Mouse (Mus musculus) heart, postnatal 0 days (tissue): ENCODE data around the gene Dyrk1b. TPM values are rescaled to one million over a fixed set of nuclear protein-coding genes. Genes with fewer than 3 reads are reported as not detected.
A peak's percentile ranks its signal among the peaks of the same experiment; 100 is the strongest.

ENCODE experiments used
- ATAC-seq: fragments of 200-750 bp; cut with Nextera tagmentation; 2 replicates; pipeline ENCODE4 v1.8.0; 2017; ENCODE audit warnings: low read depth, moderate number of reproducible peaks, moderate library complexity; ENCODE audit not compliant: insufficient read depth
- DNase-seq: peaks from one replicate; pipeline ENCODE4 v3.0.0-alpha.2; 2016; ENCODE audit warnings: low spot score
- H3K27ac ChIP-seq: fragments of 300-500 bp; sonication (generic); 2 replicates; pipeline ENCODE4 v1.5.1; 2014; ENCODE audit warnings: low read depth, mild to moderate bottlenecking
- H3K27me3 ChIP-seq: fragments of 300-500 bp; sonication (generic); 2 replicates; pipeline ENCODE4 v1.6.1; 2014; ENCODE audit warnings: low read length, mixed read lengths; ENCODE audit not compliant: control insufficient read depth, insufficient read depth
- H3K36me3 ChIP-seq: fragments of 300-500 bp; sonication (generic); replicated peaks from 2 replicates; pipeline ENCODE4 v1.6.1; 2014; ENCODE audit warnings: low read length, mixed read lengths; ENCODE audit not compliant: control insufficient read depth, insufficient read depth
- H3K4me1 ChIP-seq: fragments of 300-500 bp; sonication (generic); 2 replicates; pipeline ENCODE4 v1.6.1; 2014; ENCODE audit warnings: antibody characterized with exemption; ENCODE audit not compliant: control insufficient read depth, insufficient read depth
- H3K4me2 ChIP-seq: fragments of 300-500 bp; sonication (generic); 2 replicates; pipeline ENCODE4 v1.6.1; 2014; ENCODE audit warnings: low read depth, mild to moderate bottlenecking, low read length, moderate library complexity
- H3K4me3 ChIP-seq: fragments of 300-500 bp; sonication (generic); 2 replicates; pipeline ENCODE4 v1.5.1; 2014; ENCODE audit warnings: low read depth, low read length
- H3K9ac ChIP-seq: fragments of 300-500 bp; sonication (generic); replicated peaks from 2 replicates; pipeline ENCODE4 v1.6.1; 2014; ENCODE audit warnings: low read depth, low read length, mixed read lengths
- H3K9me3 ChIP-seq: fragments of 300-500 bp; sonication (generic); replicated peaks from 2 replicates; pipeline ENCODE4 v1.6.1; 2016; ENCODE audit warnings: low read length; ENCODE audit not compliant: control insufficient read depth
- CTCF ChIP-seq: IDR thresholded peaks from 2 replicates; pipeline ENCODE4 v1.5.1; 2016; ENCODE audit warnings: antibody characterized with exemption, control low read depth, low read depth
- EP300 ChIP-seq: IDR thresholded peaks from 2 replicates; pipeline ENCODE4 v1.6.1; 2016; ENCODE audit warnings: antibody characterized with exemption, low read depth
- WGBS: fragments of 180-500 bp; shearing (Covaris S2); extraction: QIAGEN DNeasy Blood & Tissue Kit; methylation state at CpG from one replicate; pipeline ENCODE4 v1.1.7; 2014; 5-methylcytosine and 5-hydroxymethylcytosine counted together
- polyA plus RNA-seq: library from polyadenylated mRNA; unstranded; fragments of >200 nt; fragmentation: Nextera tagmentation; extraction: Ambion mirVana; gene quantifications from 2 replicates; pipeline ENCODE4 v1.2.1, GENCODE M21; 2015
- total RNA-seq: library from RNA; depleted of rRNA; stranded (reverse); fragments of >200 nt; gene quantifications from 2 replicates; pipeline ENCODE4 v1.2.3, GENCODE M21; 2014; ENCODE audit warnings: low replicate concordance

Gene Dyrk1b
- total and polyA plus RNA-seq, 2 experiments from 2014 or later: 10.4 to 21.3 TPM

GRCm38 (mm10) chr7:28169489-28170422 is 9.5 kb upstream of the Dyrk1b start, which contains the start of gene Fbl:
Fbl (plus strand) TSS chr7:28169710.
- peak within 1 kb of the TSS; percentile 97 for H3K4me2 ChIP-seq
- under 1% methylated on average over 80 of the region's 80 CpGs for WGBS
- H3K9ac ChIP-seq: peak within 1 kb of the TSS; percentile 58
- no peaks in the 10 kb centered on the region for H3K9me3 ChIP-seq
- H3K4me3 ChIP-seq: peak within 1 kb of the TSS; percentile 83
- DNase-seq (peak; percentile 90), ATAC-seq (peak; percentile 93)
- H3K36me3 ChIP-seq: 0 out of 2 replicates have a peak, but pooled peaks cover 2% of the 10 kb centered on the region
- TF ChIP-seq CTCF (no peak), EP300 (no peak; the same call in 1 of the 2 replicates)
- peaks cover 22% of the 10 kb centered on the region for H3K4me1 ChIP-seq
- H3K27ac ChIP-seq: peak within 1 kb of the TSS; percentile 91
- no peaks in the 10 kb centered on the region for H3K27me3 ChIP-seq

GRCm38 (mm10) chr7:28175358-28175757 is 3.9 kb upstream of the Dyrk1b start:
- ATAC-seq (no peak), DNase-seq (no peak)
- no peak for TF ChIP-seq CTCF
- TF ChIP-seq EP300: no peak
- H3K36me3 ChIP-seq: peaks cover 36% of the 10 kb centered on the region
- H3K4me3 ChIP-seq: no peak overlapping the region
- no peak overlapping the region for H3K4me2 ChIP-seq
- WGBS: 76% methylated on average over 4 of the region's 4 CpGs
- no peaks in the 10 kb centered on the region for H3K9me3 ChIP-seq
- no peak overlapping the region for H3K27ac ChIP-seq
- no peaks in the 10 kb centered on the region for H3K27me3 ChIP-seq
- H3K9ac ChIP-seq: no peak overlapping the region
- peaks cover 12% of the 10 kb centered on the region for H3K4me1 ChIP-seq

- 2% methylated on average over 44 of the region's 56 CpGs for whole genome bisulfite sequencing
- peak overlapping the region; percentile 89 for H3K4me2 ChIP-seq
- H3K4me1 ChIP-seq: peaks cover 9% of the 10 kb centered on the region; the same call in 1 of the 2 replicates
- peak overlapping the region; percentile 83 for H3K9ac ChIP-seq
- DNase-seq (peak; percentile 97), ATAC-seq (peak; percentile 95)
- peak overlapping the region; percentile 79 for H3K27ac ChIP-seq
- H3K27me3 ChIP-seq: no peaks in the 10 kb centered on the region
- peaks cover 69% of the 10 kb centered on the region for H3K36me3 ChIP-seq
- TF ChIP-seq CTCF: no peak
- no peak for TF ChIP-seq EP300
- H3K9me3 ChIP-seq: no peaks in the 10 kb centered on the region
- H3K4me3 ChIP-seq: peak overlapping the region; percentile 86
Observed at GRCm38 (mm10) chr7:28179741-28180377, 590 bp downstream of the Dyrk1b start.

GRCm38 (mm10) chr7:28180890-28181289 is 1.6 kb downstream of the Dyrk1b start:
- Histone ChIP-seq H3K4me3 (peak overlapping the region; percentile 86), H3K4me1 (peaks cover 9% of the 10 kb centered on the region; the same call in 1 of the 2 replicates), H3K27me3 (no peaks in the 10 kb centered on the region), H3K27ac (peak overlapping the region; percentile 62; the same call in 1 of the 2 replicates), H3K9me3 (no peaks in the 10 kb centered on the region), H3K36me3 (peaks cover 71% of the 10 kb centered on the region), H3K9ac (no peak overlapping the region; the same call in 1 of the 2 replicates), H3K4me2 (peak overlapping the region; percentile 89)
- 76% methylated on average over 5 of the region's 5 CpGs for WGBS
- no peak for DNase-seq
- no peak for ATAC-seq
- no peak for TF ChIP-seq EP300
- TF ChIP-seq CTCF: no peak

- WGBS: 96% methylated on average over 12 of the region's 12 CpGs
- TF ChIP-seq EP300: no peak
- TF ChIP-seq CTCF: no peak
- DNase-seq (no peak), ATAC-seq (no peak)
- Histone ChIP-seq H3K9ac (no peak overlapping the region), H3K36me3 (peaks cover 71% of the 10 kb centered on the region), H3K4me2 (no peak overlapping the region), H3K27ac (no peak overlapping the region), H3K4me1 (peaks cover 9% of the 10 kb centered on the region; the same call in 1 of the 2 replicates), H3K4me3 (no peak overlapping the region), H3K9me3 (no peaks in the 10 kb centered on the region), H3K27me3 (no peaks in the 10 kb centered on the region)
Observed at GRCm38 (mm10) chr7:28181376-28181775, 2.1 kb downstream of the Dyrk1b start.
